Mouse (Mus musculus) stomach, postnatal 0 days (tissue): ENCODE data around the gene Tpk1. TPM values are rescaled to one million over a fixed set of nuclear protein-coding genes. Genes with fewer than 3 reads are reported as not detected.
A peak's percentile ranks its signal among the peaks of the same experiment; 100 is the strongest.

Experiments
- ATAC-seq: fragments of 200-750 bp; cut with Nextera tagmentation; 2 replicates; pipeline ENCODE4 v1.8.0; 2017; ENCODE audit not compliant: low FRiP score, low TSS enrichment
- DNase-seq: peaks from one replicate; pipeline ENCODE4 v3.0.0-alpha.2; 2016; ENCODE audit warnings: low spot score
- H3K27ac ChIP-seq: fragments of 300-500 bp; sonication (generic); replicated peaks from 2 replicates; pipeline ENCODE4 v1.5.1; 2014; ENCODE audit warnings: mild to moderate bottlenecking, control low read depth
- H3K27me3 ChIP-seq: fragments of 300-500 bp; sonication (generic); 2 replicates; pipeline ENCODE4 v1.6.1; 2014; ENCODE audit warnings: low read length; ENCODE audit not compliant: control insufficient read depth, insufficient read depth
- H3K36me3 ChIP-seq: fragments of 300-500 bp; sonication (generic); 2 replicates; pipeline ENCODE4 v1.6.1; 2014; ENCODE audit warnings: low read length, mixed read lengths; ENCODE audit not compliant: control insufficient read depth, insufficient read depth
- H3K4me1 ChIP-seq: fragments of 300-500 bp; sonication (generic); replicated peaks from 2 replicates; pipeline ENCODE4 v1.6.1; 2014; ENCODE audit warnings: antibody characterized with exemption; ENCODE audit not compliant: control insufficient read depth, insufficient read depth
- H3K4me2 ChIP-seq: fragments of 300-500 bp; sonication (generic); replicated peaks from 2 replicates; pipeline ENCODE4 v1.6.1; 2014; ENCODE audit warnings: low read depth, mild to moderate bottlenecking, control low read depth, moderate library complexity
- H3K4me3 ChIP-seq: fragments of 300-500 bp; sonication (generic); 2 replicates; pipeline ENCODE4 v1.5.1; 2014; ENCODE audit warnings: low read depth, low read length, control low read depth
- H3K9ac ChIP-seq: fragments of 300-500 bp; sonication (generic); 2 replicates; pipeline ENCODE4 v1.6.1; 2014; ENCODE audit warnings: mild to moderate bottlenecking, low read length, control low read depth, mixed read lengths
- H3K9me3 ChIP-seq: fragments of 300-500 bp; sonication (generic); 2 replicates; pipeline ENCODE4 v1.6.1; 2016; ENCODE audit warnings: low read length; ENCODE audit not compliant: control insufficient read depth
- CTCF ChIP-seq: IDR thresholded peaks from 2 replicates; pipeline ENCODE4 v1.5.1; 2016; ENCODE audit warnings: antibody characterized with exemption, low read depth, mild to moderate bottlenecking, moderate library complexity
- EP300 ChIP-seq: optimal IDR thresholded peaks from 2 replicates; pipeline ENCODE3; 2016; ENCODE audit warnings: antibody characterized with exemption
- WGBS: fragments of 180-500 bp; shearing (Covaris S2); extraction: QIAGEN DNeasy Blood & Tissue Kit; methylation state at CpG from one replicate; pipeline ENCODE4 v1.1.7; 2014; 5-methylcytosine and 5-hydroxymethylcytosine counted together
- polyA plus RNA-seq: library from polyadenylated mRNA; unstranded; fragments of >200 nt; fragmentation: Nextera tagmentation; extraction: Ambion mirVana; gene quantifications from 2 replicates; pipeline ENCODE4 v1.2.1, GENCODE M21; 2015

Gene Tpk1
- polyA plus RNA-seq, result 21.4 and 21.5 TPM in 2 replicates

DNA sequence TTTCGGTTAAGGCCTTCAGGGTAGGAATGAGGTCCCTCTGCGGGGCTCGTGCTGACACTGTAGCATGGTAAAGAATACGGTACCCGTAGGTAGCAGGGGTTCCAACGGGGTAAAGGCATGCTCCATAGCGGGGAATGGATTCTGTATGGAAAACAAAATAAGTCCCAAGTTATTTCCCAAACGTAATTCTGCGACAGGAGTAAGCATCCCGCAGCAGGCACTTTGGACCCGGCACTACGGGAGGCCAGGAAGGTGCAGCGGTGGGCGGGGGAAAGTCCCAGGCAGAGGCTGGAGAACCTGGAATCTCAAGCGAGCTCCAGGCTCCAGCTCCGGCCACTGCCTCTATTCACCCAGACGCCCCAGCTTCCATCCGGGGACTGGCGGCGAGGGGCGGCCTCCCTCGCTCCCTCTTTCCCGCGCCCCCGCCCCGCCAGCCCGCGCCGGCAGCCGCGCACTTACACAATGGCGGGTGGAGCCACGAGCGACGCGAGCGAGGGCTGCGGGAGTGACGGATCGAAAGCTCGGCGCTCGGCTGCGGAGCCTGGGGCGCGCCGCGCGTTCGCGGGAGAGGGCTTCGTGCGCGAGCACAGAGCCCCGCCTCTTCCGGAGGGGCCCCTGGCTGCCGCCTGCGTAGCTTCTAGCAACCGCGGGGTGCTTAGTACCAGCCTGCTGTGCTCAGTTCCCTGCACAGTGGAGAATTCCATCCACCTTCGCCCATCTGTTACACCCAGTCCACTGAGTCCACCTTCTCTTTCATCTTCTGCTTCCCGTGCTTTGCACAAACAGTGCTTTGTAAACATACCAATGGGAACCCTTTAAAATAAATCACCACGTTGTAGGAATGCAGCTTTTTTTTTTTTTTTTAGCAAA, at the start of gene Tpk1:
Tpk1 (minus strand) TSS at position 602 of the 870 bp plus-strand sequence.
- DNase-seq (peak; percentile 97), ATAC-seq (peak; percentile 98)
- H3K36me3 ChIP-seq, result no peaks in the 10 kb centered on the region
- H3K27me3 ChIP-seq, result no peaks in the 10 kb centered on the region
- H3K9me3 ChIP-seq, result no peaks in the 10 kb centered on the region
- peak within 1 kb of the TSS; percentile 68 for H3K4me2 ChIP-seq
- WGBS, result under 1% methylated on average over 40 of the region's 63 CpGs
- peak within 1 kb of the TSS; percentile 81 for H3K9ac ChIP-seq
- TF ChIP-seq EP300 (no peak), CTCF (peak; percentile 50)
- peak within 1 kb of the TSS; percentile 97 for H3K27ac ChIP-seq
- peak within 1 kb of the TSS; percentile 67 for H3K4me3 ChIP-seq
- H3K4me1 ChIP-seq, result no peaks in the 10 kb centered on the region

- no peak overlapping the region for H3K27ac ChIP-seq
- ATAC-seq, result no peak; the same call in 1 of the 2 replicates
Measured at GRCm38 (mm10) chr6:43702810-43703614, 36.9 kb upstream of the Tpk1 start.

DNA sequence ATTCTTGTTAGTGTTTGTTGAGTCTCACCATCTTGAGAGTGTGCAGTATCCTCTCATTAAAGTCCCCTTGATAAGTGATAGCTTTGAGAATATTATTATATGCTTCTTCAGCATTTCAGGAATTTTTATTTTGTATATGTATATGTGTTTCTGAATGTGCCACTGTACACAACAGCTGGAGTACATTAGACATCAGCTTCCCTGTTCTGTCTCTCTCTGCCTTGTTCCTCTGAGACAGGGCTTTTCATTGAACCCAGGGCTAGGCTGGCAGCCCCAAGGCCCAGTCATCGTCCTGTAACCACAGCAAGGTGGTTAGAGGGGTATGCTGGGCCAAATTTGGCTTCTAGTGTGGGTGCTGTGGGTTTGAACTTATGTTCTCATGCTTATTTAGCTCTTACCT, 25.8 kb upstream of the Tpk1 start:
- no peaks in the 10 kb centered on the region for H3K36me3 ChIP-seq
- no peak overlapping the region for H3K27ac ChIP-seq
- no peak overlapping the region for H3K4me2 ChIP-seq
- DNase-seq (no peak), ATAC-seq (no peak)
- TF ChIP-seq EP300 (no peak), CTCF (no peak)
- H3K4me1 ChIP-seq, result no peaks in the 10 kb centered on the region
- H3K9me3 ChIP-seq, result no peaks in the 10 kb centered on the region
- WGBS, result 78% methylated on average over 1 of the region's 1 CpGs
- no peaks in the 10 kb centered on the region for H3K27me3 ChIP-seq
- H3K4me3 ChIP-seq, result no peak overlapping the region
- no peak overlapping the region for H3K9ac ChIP-seq

More at GRCm38 (mm10) chr6:43702810-43703614, 36.9 kb upstream of the Tpk1 start:
- 30% methylated on average over 6 of the region's 6 CpGs for WGBS
- Histone ChIP-seq H3K9ac (no peak overlapping the region), H3K4me3 (no peak overlapping the region), H3K4me1 (no peaks in the 10 kb centered on the region), H3K27me3 (no peaks in the 10 kb centered on the region), H3K4me2 (no peak overlapping the region), H3K9me3 (no peaks in the 10 kb centered on the region), H3K36me3 (no peaks in the 10 kb centered on the region)
- no peak for TF ChIP-seq EP300
- no peak for DNase-seq

GRCm38 (mm10) chr6:43685985-43686384, 19.9 kb upstream of the Tpk1 start:
- Histone ChIP-seq H3K27me3 (no peaks in the 10 kb centered on the region), H3K27ac (no peak overlapping the region), H3K4me1 (no peaks in the 10 kb centered on the region), H3K9me3 (no peaks in the 10 kb centered on the region), H3K4me3 (no peak overlapping the region), H3K36me3 (no peaks in the 10 kb centered on the region), H3K4me2 (no peak overlapping the region), H3K9ac (no peak overlapping the region)
- 44% methylated on average over 2 of the region's 2 CpGs for WGBS
- ATAC-seq, result no peak
- DNase-seq, result no peak
- peak; percentile 84 for TF ChIP-seq CTCF
- TF ChIP-seq EP300, result no peak

GRCm38 (mm10) chr6:43682535-43682934, 16.5 kb upstream of the Tpk1 start:
- TF ChIP-seq CTCF, result no peak
- no peak for TF ChIP-seq EP300
- Histone ChIP-seq H3K4me1 (no peaks in the 10 kb centered on the region), H3K9ac (no peak overlapping the region), H3K9me3 (no peaks in the 10 kb centered on the region), H3K27me3 (no peaks in the 10 kb centered on the region), H3K4me3 (no peak overlapping the region), H3K4me2 (no peak overlapping the region), H3K36me3 (no peaks in the 10 kb centered on the region), H3K27ac (no peak overlapping the region)
- ATAC-seq (no peak), DNase-seq (no peak)
- WGBS, result 75% methylated on average over 2 of the region's 2 CpGs
